Mouse (Mus musculus) stomach, embryonic 16.5 days (tissue): ENCODE results near the gene Vwa5b1. TPM values are rescaled to one million over a fixed set of nuclear protein-coding genes. Genes with fewer than 3 reads are reported as not detected.

Experiments used
- ATAC-seq: fragments of 200-750 bp; cut with Nextera tagmentation; 2 replicates; pipeline ENCODE4 v1.8.0; 2017; ENCODE audit warnings: moderate number of reproducible peaks, moderate TSS enrichment; ENCODE audit not compliant: insufficient read depth, low FRiP score
- H3K27ac ChIP-seq: fragments of 300-500 bp; sonication (generic); 2 replicates; pipeline ENCODE4 v1.5.1; 2014; ENCODE audit warnings: low read length
- H3K27me3 ChIP-seq: fragments of 300-500 bp; sonication (generic); 2 replicates; pipeline ENCODE4 v1.6.1; 2014; ENCODE audit warnings: low read length, control low read depth, mixed read lengths; ENCODE audit not compliant: control insufficient read depth, insufficient read depth
- H3K36me3 ChIP-seq: fragments of 300-500 bp; sonication (generic); 2 replicates; pipeline ENCODE4 v1.6.1; 2014; ENCODE audit warnings: low read length; ENCODE audit not compliant: control insufficient read depth, insufficient read depth
- H3K4me1 ChIP-seq: fragments of 300-500 bp; sonication (generic); 2 replicates; pipeline ENCODE4 v1.6.1; 2014; ENCODE audit warnings: low read length, control low read depth, mixed read lengths; ENCODE audit not compliant: control insufficient read depth, insufficient read depth
- H3K4me2 ChIP-seq: fragments of 300-500 bp; sonication (generic); 2 replicates; pipeline ENCODE4 v1.6.1; 2014; ENCODE audit warnings: low read depth, low read length, mixed read lengths
- H3K4me3 ChIP-seq: fragments of 300-500 bp; sonication (generic); replicated peaks from 2 replicates; pipeline ENCODE4 v1.5.1; 2014; ENCODE audit warnings: mild to moderate bottlenecking, low read length
- H3K9ac ChIP-seq: fragments of 300-500 bp; sonication (generic); 2 replicates; pipeline ENCODE4 v1.6.1; 2014; ENCODE audit warnings: low read length
- H3K9me3 ChIP-seq: fragments of 300-500 bp; sonication (generic); replicated peaks from 2 replicates; pipeline ENCODE4 v1.6.1; 2016; ENCODE audit warnings: low read length, control low read depth; ENCODE audit not compliant: control insufficient read depth
- WGBS: fragments of 180-500 bp; shearing (Covaris S2); extraction: QIAGEN DNeasy Blood & Tissue Kit; methylation state at CpG from one replicate; pipeline ENCODE4 v1.1.7; 2014; 5-methylcytosine and 5-hydroxymethylcytosine counted together
- polyA plus RNA-seq: library from polyadenylated mRNA; unstranded; fragments of >200 nt; fragmentation: Nextera tagmentation; extraction: Ambion mirVana; gene quantifications from 2 replicates; pipeline ENCODE4 v1.2.1, GENCODE M21; 2015

Gene Vwa5b1
- polyA plus RNA-seq, 1 experiment from 2014 or later: 0.34 TPM

GRCm38 (mm10) chr4:138653056-138653455 lies 17.4 kb upstream of the Vwa5b1 start:
- no peaks in the 10 kb centered on the region for H3K27me3 ChIP-seq
- H3K4me3 ChIP-seq: no peak overlapping the region
- H3K9me3 ChIP-seq: no peaks in the 10 kb centered on the region
- no peak overlapping the region for H3K27ac ChIP-seq
- H3K4me1 ChIP-seq: no peaks in the 10 kb centered on the region
- H3K36me3 ChIP-seq: no peaks in the 10 kb centered on the region
- no peak overlapping the region for H3K4me2 ChIP-seq
- no peak overlapping the region for H3K9ac ChIP-seq
- ATAC-seq: no peak
- WGBS: 49% methylated on average over 6 of the region's 6 CpGs

GRCm38 (mm10) chr4:138651881-138652280 lies 16.2 kb upstream of the Vwa5b1 start:
- Histone ChIP-seq H3K4me1 (no peaks in the 10 kb centered on the region), H3K27me3 (no peaks in the 10 kb centered on the region), H3K27ac (no peak overlapping the region), H3K4me3 (no peak overlapping the region), H3K4me2 (no peak overlapping the region), H3K36me3 (no peaks in the 10 kb centered on the region), H3K9me3 (no peaks in the 10 kb centered on the region), H3K9ac (no peak overlapping the region)
- ATAC-seq: no peak
- WGBS: 81% methylated on average over 4 of the region's 4 CpGs

GRCm38 (mm10) chr4:138648096-138648635 lies 12.5 kb upstream of the Vwa5b1 start:
- Histone ChIP-seq H3K27me3 (no peaks in the 10 kb centered on the region), H3K9ac (no peak overlapping the region), H3K4me3 (no peak overlapping the region), H3K9me3 (no peaks in the 10 kb centered on the region), H3K27ac (no peak overlapping the region), H3K36me3 (no peaks in the 10 kb centered on the region), H3K4me2 (no peak overlapping the region), H3K4me1 (no peaks in the 10 kb centered on the region)
- ATAC-seq: no peak
- WGBS: 61% methylated on average over 3 of the region's 3 CpGs

- Histone ChIP-seq H3K4me2 (no peak overlapping the region), H3K4me1 (no peaks in the 10 kb centered on the region), H3K9me3 (no peaks in the 10 kb centered on the region), H3K9ac (no peak overlapping the region), H3K4me3 (no peak overlapping the region), H3K27me3 (no peaks in the 10 kb centered on the region), H3K36me3 (no peaks in the 10 kb centered on the region), H3K27ac (no peak overlapping the region)
- 13% methylated on average over 4 of the region's 4 CpGs for WGBS
- ATAC-seq: no peak
Measured at GRCm38 (mm10) chr4:138642272-138642671, 6.6 kb upstream of the Vwa5b1 start.

GRCm38 (mm10) chr4:138636146-138636511 lies 445 bp upstream of the Vwa5b1 start:
- WGBS: 46% methylated on average over 4 of the region's 4 CpGs
- no peak for ATAC-seq
- no peaks in the 10 kb centered on the region for H3K4me1 ChIP-seq

GRCm38 (mm10) chr4:138628256-138628655 lies 7.4 kb downstream of the Vwa5b1 start:
- Histone ChIP-seq H3K4me2 (no peak overlapping the region), H3K36me3 (no peaks in the 10 kb centered on the region), H3K9me3 (no peaks in the 10 kb centered on the region), H3K27ac (no peak overlapping the region), H3K4me1 (no peaks in the 10 kb centered on the region), H3K27me3 (no peaks in the 10 kb centered on the region), H3K4me3 (no peak overlapping the region), H3K9ac (no peak overlapping the region)
- no peak for ATAC-seq
- WGBS: 58% methylated on average over 5 of the region's 5 CpGs

More at GRCm38 (mm10) chr4:138636146-138636511, 445 bp upstream of the Vwa5b1 start:
- no peak overlapping the region for H3K27ac ChIP-seq
- H3K4me2 ChIP-seq: no peak overlapping the region
- no peak overlapping the region for H3K9ac ChIP-seq
- no peaks in the 10 kb centered on the region for H3K27me3 ChIP-seq
- H3K9me3 ChIP-seq: no peaks in the 10 kb centered on the region
- H3K36me3 ChIP-seq: no peaks in the 10 kb centered on the region
- no peak overlapping the region for H3K4me3 ChIP-seq

- Histone ChIP-seq H3K4me3 (no peak overlapping the region), H3K27ac (no peak overlapping the region), H3K4me1 (no peaks in the 10 kb centered on the region), H3K36me3 (no peaks in the 10 kb centered on the region), H3K9ac (no peak overlapping the region), H3K27me3 (no peaks in the 10 kb centered on the region), H3K4me2 (no peak overlapping the region), H3K9me3 (no peaks in the 10 kb centered on the region)
- WGBS: 4% methylated on average over 8 of the region's 8 CpGs
- no peak for ATAC-seq
Measured at GRCm38 (mm10) chr4:138614454-138614853, 21.2 kb downstream of the Vwa5b1 start.

GRCm38 (mm10) chr4:138601926-138602325 lies 33.8 kb downstream of the Vwa5b1 start:
- Histone ChIP-seq H3K9me3 (no peaks in the 10 kb centered on the region), H3K4me2 (no peak overlapping the region), H3K4me1 (peaks cover 5% of the 10 kb centered on the region; the same call in 1 of the 2 replicates), H3K4me3 (no peak overlapping the region), H3K36me3 (no peaks in the 10 kb centered on the region), H3K27ac (no peak overlapping the region), H3K9ac (no peak overlapping the region), H3K27me3 (no peaks in the 10 kb centered on the region; the same call in none of the 2 replicates)
- WGBS: 55% methylated on average over 9 of the region's 9 CpGs
- ATAC-seq: no peak

GRCm38 (mm10) chr4:138597904-138598347 lies 37.8 kb downstream of the Vwa5b1 start:
- ATAC-seq: no peak
- Histone ChIP-seq H3K27ac (no peak overlapping the region), H3K9ac (no peak overlapping the region), H3K4me2 (no peak overlapping the region), H3K4me3 (no peak overlapping the region), H3K4me1 (peaks cover 5% of the 10 kb centered on the region; the same call in 1 of the 2 replicates), H3K9me3 (no peaks in the 10 kb centered on the region), H3K27me3 (no peaks in the 10 kb centered on the region; the same call in none of the 2 replicates), H3K36me3 (no peaks in the 10 kb centered on the region)
- WGBS: 9% methylated on average over 7 of the region's 7 CpGs
